Mouse (Mus musculus): ENCODE measurements around the gene Cdh18. TPM values are rescaled to one million over a fixed set of nuclear protein-coding genes. Genes with fewer than 3 reads are reported as not detected.

The Cdh18 gene
- total RNA-seq, 2 experiments from 2014 or later, result 10.2 to 10.7 TPM

DNA sequence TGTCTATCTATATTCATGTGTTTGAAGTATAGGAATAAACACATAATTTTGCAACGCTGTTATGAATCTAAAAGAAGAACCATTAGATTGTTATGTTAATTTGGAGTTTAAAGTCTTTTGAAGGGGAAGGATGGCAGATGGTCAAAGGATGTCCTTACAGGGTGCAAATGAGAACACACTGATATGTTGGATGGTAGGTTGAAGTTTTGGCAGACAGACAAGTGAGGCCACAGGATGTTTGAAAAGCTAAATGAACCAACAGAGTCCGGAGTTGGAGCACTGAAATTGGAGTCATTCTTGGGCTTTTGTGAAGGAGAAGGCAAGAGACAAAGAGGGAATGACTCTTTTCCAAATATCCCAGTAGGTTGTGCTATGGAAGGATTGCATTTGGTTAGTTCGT, 908.6 kb downstream of the Cdh18 start:
- DNase-seq, result no peak

DNA sequence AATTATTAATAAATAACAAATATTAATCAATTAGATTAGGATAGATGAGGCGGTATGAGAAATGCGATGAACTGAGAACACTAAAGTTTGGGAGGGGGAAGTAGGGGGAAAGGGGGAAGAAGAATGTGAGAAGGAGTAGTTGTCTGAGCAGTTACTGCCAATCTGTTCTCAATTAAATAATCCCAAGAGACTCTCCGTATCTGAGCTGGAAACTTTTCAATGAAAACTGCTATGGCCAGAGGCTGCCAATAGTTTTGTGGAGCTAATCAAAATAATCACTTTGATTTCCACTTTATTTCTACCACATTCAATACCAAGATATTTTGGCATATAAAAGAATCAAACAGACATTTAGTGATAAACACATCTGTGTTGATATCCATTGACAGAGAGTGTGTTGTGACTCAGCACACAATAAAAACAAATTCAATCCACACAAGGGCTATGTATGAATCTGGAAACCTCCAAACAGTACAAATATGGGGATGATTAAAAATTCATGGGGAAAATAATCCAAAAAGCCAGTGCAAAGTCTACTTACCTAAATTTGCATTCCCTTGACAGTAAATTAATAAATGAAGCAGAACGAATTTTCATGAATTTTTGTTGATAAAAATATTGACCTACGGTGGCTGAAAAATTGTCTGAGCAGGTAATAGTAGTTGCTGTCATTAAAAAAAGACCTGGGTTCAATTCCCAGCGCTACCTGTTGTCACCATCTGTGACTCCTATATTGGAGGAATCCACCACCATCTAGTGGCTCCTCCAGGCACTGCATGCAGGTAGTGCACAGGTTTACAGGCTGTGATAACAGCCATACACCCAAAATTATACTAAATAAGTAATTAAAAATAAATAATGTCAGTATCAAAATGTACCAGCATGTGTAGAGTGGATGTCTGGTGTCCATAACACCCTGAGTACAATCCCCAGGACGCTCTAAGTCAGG, 922.0 kb downstream of the Cdh18 start:
- DNase-seq, result no peak

DNA sequence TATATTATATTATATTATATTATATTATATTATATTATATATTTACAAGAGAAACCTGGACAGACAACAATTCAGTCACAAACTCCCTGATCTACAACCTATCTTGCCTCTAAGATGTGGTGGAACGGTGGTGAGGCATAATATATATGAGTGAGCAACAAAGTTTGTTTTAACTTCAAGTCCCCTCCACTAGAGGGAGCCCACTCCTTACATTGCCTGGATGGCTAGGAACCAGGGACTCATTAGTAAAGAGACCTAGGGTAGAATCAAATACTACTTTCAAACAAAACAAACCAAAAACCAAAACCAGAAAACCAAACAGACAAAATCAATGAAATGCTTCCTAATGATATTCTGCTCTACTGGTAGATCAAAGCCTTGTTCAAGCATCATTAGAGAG, 937.5 kb downstream of the Cdh18 start:
- peak in 1 of 2 experiments; percentile 5 for DNase-seq

DNA sequence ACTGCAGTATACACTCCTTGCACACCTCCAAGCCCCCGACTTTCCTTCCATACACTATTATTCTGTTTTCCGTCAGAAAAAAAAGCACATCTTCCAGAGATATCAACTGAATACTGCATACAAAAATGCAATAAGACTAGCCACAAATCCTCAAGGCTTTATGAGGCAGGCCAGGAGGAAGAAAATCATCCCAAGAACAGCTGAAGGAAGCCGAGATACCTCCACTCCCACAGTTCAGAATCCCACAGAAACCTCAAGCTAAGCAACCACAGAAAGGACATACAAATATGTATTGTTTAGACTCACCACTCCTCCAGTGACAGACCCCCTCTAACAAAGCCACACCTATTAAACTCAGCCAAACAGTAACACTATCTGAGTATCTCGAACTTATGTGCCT, 957.7 kb downstream of the Cdh18 start:
- DNase-seq, result no peak

DNA sequence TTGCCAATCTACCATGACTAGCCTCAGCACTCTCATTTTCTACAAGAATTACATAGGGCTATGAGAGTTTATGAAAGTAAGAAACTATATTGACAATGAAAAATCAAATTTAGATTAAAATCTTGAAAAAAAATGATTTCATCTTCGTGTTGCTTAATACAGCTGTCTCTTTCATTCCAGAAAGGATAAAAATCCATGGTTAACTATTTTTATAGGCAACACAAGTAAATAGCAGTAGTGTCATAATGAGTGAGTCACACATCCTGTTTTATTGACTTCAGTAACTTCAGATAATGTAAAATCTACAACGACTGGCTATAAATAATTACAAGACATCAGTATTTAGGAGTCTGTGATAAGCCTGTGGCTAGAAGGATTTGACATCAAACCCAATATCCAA, 960.9 kb downstream of the Cdh18 start:
- DNase-seq, result no peak

DNA sequence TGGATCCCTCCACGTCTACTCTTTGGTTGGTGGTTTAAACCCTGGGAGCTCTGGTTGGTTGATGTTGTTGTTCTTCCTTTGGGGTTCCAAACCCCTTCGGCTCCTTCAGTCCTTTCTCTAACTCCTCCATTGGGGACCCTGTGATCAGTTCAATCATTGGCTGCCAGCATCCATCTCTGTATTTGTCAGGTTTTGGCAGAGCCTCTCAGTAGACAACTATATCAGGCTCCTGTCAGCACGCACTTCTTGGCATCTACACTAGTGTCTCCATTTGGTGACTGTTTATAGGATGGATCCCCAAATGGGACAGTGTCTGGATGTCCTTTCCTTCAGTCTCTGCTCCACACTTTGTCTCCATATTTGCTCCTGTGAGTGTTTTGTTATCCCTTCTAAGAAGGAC, 967.0 kb downstream of the Cdh18 start:
- DNase-seq, result no peak

DNA sequence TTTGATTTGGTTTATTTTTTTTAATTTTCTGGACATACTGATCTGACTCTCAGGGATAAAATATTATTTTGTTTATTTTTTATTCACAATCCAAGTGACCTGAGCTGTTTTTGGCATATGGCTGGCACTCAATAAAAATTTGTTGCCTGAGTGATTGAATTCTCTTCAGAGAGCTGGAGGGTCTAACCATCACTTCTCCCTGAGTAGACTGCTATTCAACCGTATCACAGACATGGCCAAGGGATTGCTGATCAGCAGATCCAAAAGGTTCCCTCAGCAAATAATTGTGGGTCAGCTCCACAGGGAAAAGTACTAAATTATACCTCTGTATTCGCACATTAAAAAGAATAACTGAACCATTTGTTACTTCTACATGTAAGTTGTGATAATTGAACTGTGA, 969.3 kb downstream of the Cdh18 start:
- DNase-seq, result no peak

Measured in layer of hippocampus, postnatal 36 days (tissue).